Mouse (Mus musculus) lung, adult 2 months (tissue): ENCODE measurements around the gene Fam124b.

Source experiments
- CTCF ChIP-seq: fragments of 200-500 bp; IDR thresholded peaks from 2 replicates; pipeline ENCODE4 v1.5.1; 2011; ENCODE audit warnings: mild to moderate bottlenecking, low read length, control low read depth; ENCODE audit not compliant: insufficient read depth
- POLR2A ChIP-seq: fragments of 200-500 bp; IDR thresholded peaks from 2 replicates; pipeline ENCODE4 v1.6.1; 2011; ENCODE audit warnings: low read depth, mild to moderate bottlenecking, control low read depth, low read length, borderline replicate concordance; ENCODE audit errors: extremely low read depth

GRCm38 (mm10) chr1:80218268-80218667 lies at the start of gene Fam124b:
- TF ChIP-seq POLR2A: no peak
- TF ChIP-seq CTCF: no peak
